Mouse (Mus musculus): ENCODE results near the gene Egfr. TPM values are rescaled to one million over a fixed set of nuclear protein-coding genes. Genes with fewer than 3 reads are reported as not detected.

The Egfr gene
- 9.0 and 11.6 TPM in 2 replicates for polyA plus RNA-seq (2016; fragmentation: Nextera tagmentation; extraction: Ambion mirVana)

DNA sequence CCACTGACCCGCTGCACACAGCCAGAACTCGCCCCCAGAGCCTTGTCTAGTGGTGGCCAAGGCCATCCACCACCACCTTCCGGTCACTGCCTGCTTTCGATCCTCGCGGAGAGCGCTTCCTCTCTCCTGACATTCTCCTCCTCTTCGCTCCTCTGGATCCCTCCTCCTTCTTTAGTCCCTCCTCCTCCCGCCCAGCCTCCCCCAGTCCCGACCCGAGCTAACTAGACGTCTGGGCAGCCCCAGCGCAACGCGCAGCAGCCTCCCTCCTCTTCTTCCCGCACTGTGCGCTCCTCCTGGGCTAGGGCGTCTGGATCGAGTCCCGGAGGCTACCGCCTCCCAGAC is at the start of gene Egfr:
Egfr (plus strand) TSS at position 197 of the 342 bp plus-strand sequence.
- peak; percentile 79 for ATAC-seq (ENCODE audit: insufficient number of reproducible peaks, insufficient read depth, low FRiP score, low TSS enrichment, low read depth)
- no peaks in the 10 kb centered on the region for H3K9me3 ChIP-seq

DNA sequence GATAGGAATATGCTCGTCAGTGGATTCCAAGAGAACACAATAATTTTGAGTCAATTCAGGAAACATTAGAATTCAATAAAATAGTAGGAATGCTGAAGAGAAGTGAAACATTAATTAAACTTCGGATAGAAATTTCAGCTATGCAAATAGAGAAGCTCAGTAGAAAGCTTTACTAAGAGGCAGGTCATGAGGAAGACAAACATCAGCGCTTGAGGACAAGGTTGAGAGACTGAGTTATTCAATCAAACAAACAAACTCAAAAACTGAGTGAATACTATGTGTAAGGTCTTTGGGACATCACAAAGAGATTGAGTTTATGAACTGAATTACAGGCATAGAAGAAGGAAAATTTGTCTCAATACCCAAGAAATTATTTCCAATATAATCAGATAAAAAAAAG is 48.8 kb upstream of the Egfr start:
- H3K36me3 ChIP-seq = no peaks in the 10 kb centered on the region
- no peak overlapping the region for H3K9ac ChIP-seq (replicated peaks)
- H3K4me2 ChIP-seq = no peak overlapping the region
- no peak overlapping the region for H3K4me3 ChIP-seq (replicated peaks)
- ATAC-seq (ENCODE audit: insufficient number of reproducible peaks, insufficient read depth, low FRiP score, low TSS enrichment, low read depth) = no peak
- H3K4me1 ChIP-seq (replicated peaks) = 0 out of 2 replicates have a peak, but pooled peaks cover 6% of the 10 kb centered on the region
- WGBS = 91% methylated on average over 3 of the region's 3 CpGs
- H3K27me3 ChIP-seq = no peaks in the 10 kb centered on the region
- H3K9me3 ChIP-seq = no peaks in the 10 kb centered on the region
- no peak overlapping the region for H3K27ac ChIP-seq

More for the DNA sequence above, at the start of gene Egfr:
- Histone ChIP-seq H3K4me3 (replicated peaks) (peak within 1 kb of the TSS; percentile 64), H3K4me2 (peak within 1 kb of the TSS; percentile 88), H3K36me3 (no peaks in the 10 kb centered on the region), H3K27ac (no peak within 1 kb of the TSS), H3K4me1 (replicated peaks) (0 out of 2 replicates have a peak, but pooled peaks cover 7% of the 10 kb centered on the region), H3K27me3 (peaks cover 44% of the 10 kb centered on the region), H3K9ac (replicated peaks) (peak within 1 kb of the TSS; percentile 64)
- WGBS = under 1% methylated on average over 21 of the region's 21 CpGs

DNA sequence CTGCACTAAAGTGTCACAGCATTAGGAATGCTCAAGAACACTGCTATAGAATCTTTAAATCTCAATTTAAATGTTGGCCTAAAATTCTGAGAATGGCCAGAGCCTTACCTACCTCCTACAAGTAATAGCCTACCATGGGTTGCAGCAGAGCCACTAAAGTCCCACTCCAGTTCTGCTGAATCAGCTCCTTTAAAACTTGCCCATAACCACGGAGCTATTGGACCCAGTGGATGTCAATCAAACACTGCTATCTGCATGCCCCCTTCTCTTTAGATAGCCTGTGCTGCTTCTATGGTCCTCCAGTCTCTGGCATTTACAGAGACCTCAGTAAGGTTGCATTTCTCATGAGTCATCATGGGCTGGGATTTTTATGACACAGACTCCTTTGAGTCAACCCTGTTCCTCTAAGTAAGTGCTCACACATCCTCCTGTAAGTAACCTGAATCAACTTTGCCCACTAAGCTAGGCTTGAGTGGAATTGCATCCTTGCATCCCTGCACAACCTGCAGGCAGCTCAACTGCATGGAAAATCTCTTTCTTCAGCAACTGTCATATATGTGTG is 16.8 kb upstream of the Egfr start:
- no peak for ATAC-seq (ENCODE audit: insufficient number of reproducible peaks, insufficient read depth, low FRiP score, low TSS enrichment, low read depth)
- H3K9ac ChIP-seq (replicated peaks) = no peak overlapping the region
- no peak overlapping the region for H3K4me3 ChIP-seq (replicated peaks)
- no peaks in the 10 kb centered on the region for H3K9me3 ChIP-seq
- no peaks in the 10 kb centered on the region for H3K27me3 ChIP-seq
- H3K36me3 ChIP-seq = no peaks in the 10 kb centered on the region
- whole genome bisulfite sequencing = 49% methylated on average over 1 of the region's 1 CpGs
- no peak overlapping the region for H3K4me2 ChIP-seq
- no peaks in the 10 kb centered on the region for H3K4me1 ChIP-seq (replicated peaks)
- H3K27ac ChIP-seq = no peak overlapping the region

DNA sequence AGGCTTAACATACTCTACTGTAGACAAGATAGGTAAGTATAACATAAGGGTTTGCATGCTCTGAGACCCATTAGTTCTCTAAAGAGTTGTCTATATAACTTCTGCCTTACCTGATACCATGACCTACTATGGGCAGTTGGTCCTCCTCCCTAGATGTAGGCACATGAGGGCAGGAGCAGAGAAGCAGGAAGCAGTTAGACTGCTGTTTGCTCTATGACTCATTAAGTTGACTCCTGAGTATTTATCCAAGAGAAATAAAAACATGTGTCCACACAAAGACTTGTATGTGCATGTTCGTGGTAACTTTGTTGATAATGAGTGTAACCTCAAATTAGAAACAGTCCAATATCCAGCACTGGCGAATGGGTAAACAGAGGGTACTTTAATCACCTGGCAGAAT is 14.7 kb upstream of the Egfr start:
- H3K27me3 ChIP-seq = no peaks in the 10 kb centered on the region
- no peaks in the 10 kb centered on the region for H3K4me1 ChIP-seq (replicated peaks)
- H3K27ac ChIP-seq = no peak overlapping the region
- H3K4me3 ChIP-seq (replicated peaks) = no peak overlapping the region
- 65% methylated on average over 2 of the region's 2 CpGs for WGBS
- H3K36me3 ChIP-seq = no peaks in the 10 kb centered on the region
- H3K4me2 ChIP-seq = no peak overlapping the region
- no peaks in the 10 kb centered on the region for H3K9me3 ChIP-seq
- no peak for ATAC-seq (ENCODE audit: insufficient number of reproducible peaks, insufficient read depth, low FRiP score, low TSS enrichment, low read depth)
- no peak overlapping the region for H3K9ac ChIP-seq (replicated peaks)

DNA sequence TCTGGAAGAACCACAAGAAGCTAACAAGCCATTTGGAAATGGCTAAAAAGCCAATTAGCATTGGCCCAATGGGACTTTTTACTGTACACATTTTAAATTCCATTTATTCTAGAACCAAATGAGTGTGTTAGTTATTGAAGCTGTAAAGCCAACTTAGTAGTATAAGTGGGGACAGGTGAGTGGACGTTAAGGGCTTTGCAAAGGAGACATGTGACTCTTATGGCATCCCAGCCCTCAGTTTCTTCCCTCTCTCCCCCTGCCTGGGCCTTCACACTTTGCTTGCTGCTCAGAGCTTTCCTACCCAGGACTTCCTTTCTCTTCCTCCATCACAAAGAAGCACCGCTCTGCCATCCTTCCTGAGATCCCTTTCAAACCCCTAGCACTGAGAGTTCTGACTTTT is 13.3 kb upstream of the Egfr start:
- WGBS = 71% methylated on average over 2 of the region's 2 CpGs
- Histone ChIP-seq H3K4me1 (replicated peaks) (no peaks in the 10 kb centered on the region), H3K27me3 (no peaks in the 10 kb centered on the region), H3K9me3 (no peaks in the 10 kb centered on the region), H3K4me2 (no peak overlapping the region), H3K4me3 (replicated peaks) (no peak overlapping the region), H3K36me3 (no peaks in the 10 kb centered on the region), H3K9ac (replicated peaks) (no peak overlapping the region), H3K27ac (no peak overlapping the region)
- no peak for ATAC-seq (ENCODE audit: insufficient number of reproducible peaks, insufficient read depth, low FRiP score, low TSS enrichment, low read depth)

DNA sequence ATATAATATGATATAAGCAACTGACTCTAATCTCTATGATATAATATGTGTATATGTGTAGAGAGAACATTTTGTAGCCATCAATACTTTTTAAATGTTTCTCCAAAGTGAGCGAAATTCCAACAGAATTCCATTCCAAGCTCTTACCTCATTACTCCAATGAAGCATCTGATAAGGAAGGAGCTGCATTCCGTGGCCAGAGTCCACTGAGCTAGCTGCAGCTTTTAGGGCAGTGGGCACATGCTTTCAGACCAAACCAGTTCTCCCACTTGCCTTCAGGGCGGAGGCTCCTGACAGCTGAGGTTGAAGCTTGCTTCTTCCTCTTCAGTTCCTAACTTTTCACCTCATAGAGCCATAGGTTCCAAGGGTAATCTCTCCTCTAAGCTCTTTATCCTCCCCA is 12.8 kb upstream of the Egfr start:
- H3K4me2 ChIP-seq = no peak overlapping the region
- no peak overlapping the region for H3K4me3 ChIP-seq (replicated peaks)
- no peak overlapping the region for H3K9ac ChIP-seq (replicated peaks)
- no peak for ATAC-seq (ENCODE audit: insufficient number of reproducible peaks, insufficient read depth, low FRiP score, low TSS enrichment, low read depth)
- H3K27ac ChIP-seq = no peak overlapping the region
- no peaks in the 10 kb centered on the region for H3K27me3 ChIP-seq
- H3K9me3 ChIP-seq = no peaks in the 10 kb centered on the region
- no peaks in the 10 kb centered on the region for H3K4me1 ChIP-seq (replicated peaks)
- WGBS = 67% methylated on average over 3 of the region's 3 CpGs
- H3K36me3 ChIP-seq = no peaks in the 10 kb centered on the region

DNA sequence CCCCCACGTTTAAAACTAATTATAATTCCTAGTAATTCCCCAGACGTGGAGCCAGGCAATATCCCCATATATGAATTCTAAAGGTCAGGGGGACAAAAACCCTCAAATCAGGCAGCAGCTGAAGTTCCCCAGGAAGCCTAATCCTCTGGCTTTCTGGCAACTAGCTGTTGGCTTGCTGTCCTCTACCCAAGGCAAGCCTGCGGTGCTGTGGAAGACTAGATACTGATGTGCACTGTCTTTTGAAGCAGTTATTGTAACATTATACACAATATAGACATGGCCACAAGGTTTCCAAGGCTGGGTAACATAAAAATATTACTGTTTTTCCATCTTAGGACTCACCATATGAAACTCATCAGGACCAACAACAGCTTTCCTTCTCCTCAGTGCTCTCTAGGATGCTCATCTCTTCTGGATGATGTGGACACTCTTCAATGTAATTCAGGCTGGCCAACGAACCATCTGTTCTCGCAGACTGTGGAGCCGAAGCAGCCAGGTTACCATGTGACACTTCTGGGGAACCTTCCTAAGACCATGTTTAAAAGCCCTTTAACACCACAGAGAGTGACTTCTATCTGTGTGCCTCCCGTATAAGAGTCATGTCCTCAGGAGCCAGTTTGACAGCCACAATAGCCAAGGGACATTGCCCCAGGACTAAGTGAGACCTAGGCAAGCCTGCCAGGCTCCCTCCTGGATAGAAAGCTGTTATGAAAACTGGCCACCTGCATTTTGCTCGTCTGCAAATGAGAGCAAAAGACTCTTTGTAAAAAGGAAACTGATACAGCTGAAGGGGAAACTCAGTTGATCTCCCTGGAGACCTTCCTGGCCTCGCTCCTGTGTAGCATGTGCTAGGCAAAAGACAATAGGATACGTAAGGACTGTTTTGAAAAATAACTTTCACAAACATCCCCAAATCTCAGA is 11.1 kb upstream of the Egfr start:
- Histone ChIP-seq H3K27ac (no peak overlapping the region), H3K9ac (replicated peaks) (no peak overlapping the region), H3K4me3 (replicated peaks) (no peak overlapping the region), H3K27me3 (no peaks in the 10 kb centered on the region), H3K36me3 (no peaks in the 10 kb centered on the region), H3K4me2 (no peak overlapping the region), H3K4me1 (replicated peaks) (no peaks in the 10 kb centered on the region), H3K9me3 (no peaks in the 10 kb centered on the region)
- 67% methylated on average over 10 of the region's 10 CpGs for WGBS
- no peak for ATAC-seq (ENCODE audit: insufficient number of reproducible peaks, insufficient read depth, low FRiP score, low TSS enrichment, low read depth)

DNA sequence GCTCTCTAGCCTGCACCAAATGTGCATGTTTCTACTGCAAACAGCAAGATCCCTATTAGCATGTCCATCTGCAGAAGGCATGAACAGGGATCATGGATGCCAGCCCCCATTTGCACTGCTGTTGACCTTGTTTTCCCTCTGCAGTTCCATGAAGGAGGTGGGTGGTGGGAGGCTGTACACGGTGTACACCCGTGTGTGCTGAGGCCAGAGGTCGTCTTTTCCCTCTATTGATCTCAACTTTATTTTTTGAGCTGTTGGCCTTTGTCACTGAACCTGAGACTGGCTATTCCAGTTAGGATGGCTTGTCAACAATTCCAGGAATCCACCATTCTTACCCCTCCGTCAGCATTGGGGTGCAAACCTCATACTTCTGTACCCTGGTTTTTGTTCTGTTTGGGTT is 9.8 kb upstream of the Egfr start:
- Histone ChIP-seq H3K27me3 (no peaks in the 10 kb centered on the region), H3K9me3 (no peaks in the 10 kb centered on the region), H3K27ac (no peak overlapping the region), H3K36me3 (no peaks in the 10 kb centered on the region), H3K9ac (replicated peaks) (no peak overlapping the region), H3K4me3 (replicated peaks) (no peak overlapping the region), H3K4me1 (replicated peaks) (no peaks in the 10 kb centered on the region), H3K4me2 (no peak overlapping the region)
- WGBS = 78% methylated on average over 4 of the region's 4 CpGs
- no peak for ATAC-seq (ENCODE audit: insufficient number of reproducible peaks, insufficient read depth, low FRiP score, low TSS enrichment, low read depth)

DNA sequence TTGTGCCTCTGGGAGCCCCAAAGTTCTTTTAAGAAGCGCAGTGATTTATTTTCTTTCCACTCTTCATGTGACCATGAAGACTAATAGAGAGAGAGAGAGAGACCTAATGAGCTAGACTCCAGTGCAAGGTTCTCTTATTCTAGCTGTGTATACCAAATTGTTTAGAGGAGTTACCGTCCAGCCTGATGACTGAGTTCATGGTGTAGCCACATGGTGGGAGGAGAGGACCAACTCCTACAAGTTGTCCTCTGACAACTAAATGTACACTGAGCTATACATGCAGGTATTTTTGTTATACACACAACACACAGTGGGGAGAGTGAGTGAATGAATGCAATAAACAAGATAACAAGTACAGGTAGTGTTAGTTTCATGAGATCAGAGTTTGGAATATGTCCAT is 9.2 kb upstream of the Egfr start:
- Histone ChIP-seq H3K27ac (no peak overlapping the region), H3K9ac (replicated peaks) (no peak overlapping the region), H3K9me3 (no peaks in the 10 kb centered on the region), H3K4me3 (replicated peaks) (no peak overlapping the region), H3K27me3 (no peaks in the 10 kb centered on the region), H3K4me1 (replicated peaks) (no peaks in the 10 kb centered on the region), H3K36me3 (no peaks in the 10 kb centered on the region), H3K4me2 (no peak overlapping the region)
- WGBS = 88% methylated on average over 2 of the region's 2 CpGs
- no peak for ATAC-seq (ENCODE audit: insufficient number of reproducible peaks, insufficient read depth, low FRiP score, low TSS enrichment, low read depth)

DNA sequence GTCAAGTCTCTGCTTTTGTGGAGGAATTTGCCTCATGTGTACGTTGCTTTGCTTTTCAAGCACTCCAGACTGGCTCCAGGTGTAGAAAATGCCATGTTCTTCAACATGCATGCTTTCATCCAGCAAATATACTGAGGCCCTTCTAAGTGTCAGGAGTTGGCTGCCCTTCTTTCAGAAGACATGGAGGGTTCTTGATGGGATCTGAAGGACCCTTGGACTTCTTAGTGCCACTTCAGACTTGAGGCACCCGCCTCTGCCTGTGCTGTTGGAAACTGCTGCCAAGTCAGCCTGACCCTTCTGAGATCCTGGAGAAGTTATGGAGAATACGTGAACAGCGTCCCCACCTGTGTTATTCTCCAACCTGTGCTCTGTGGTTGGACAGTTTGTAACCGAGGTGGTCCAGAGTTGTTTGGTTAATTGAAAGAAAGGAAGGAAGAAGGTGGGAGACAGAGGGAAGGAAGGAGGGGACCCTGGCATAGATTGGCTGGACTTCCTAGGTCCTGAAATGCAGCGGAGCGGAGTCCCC is 483 bp upstream of the Egfr start:
- 39% methylated on average over 7 of the region's 7 CpGs for WGBS
- H3K4me2 ChIP-seq = peak overlapping the region; percentile 88
- H3K36me3 ChIP-seq = no peaks in the 10 kb centered on the region
- no peak overlapping the region for H3K27ac ChIP-seq
- H3K4me1 ChIP-seq (replicated peaks) = 0 out of 2 replicates have a peak, but pooled peaks cover 7% of the 10 kb centered on the region
- H3K4me3 ChIP-seq (replicated peaks) = peak overlapping the region; percentile 64
- H3K9me3 ChIP-seq = no peaks in the 10 kb centered on the region
- peaks cover 44% of the 10 kb centered on the region for H3K27me3 ChIP-seq
- peak overlapping the region; percentile 64; the same call in 1 of the 2 replicates for H3K9ac ChIP-seq (replicated peaks)
- no peak for ATAC-seq (ENCODE audit: insufficient number of reproducible peaks, insufficient read depth, low FRiP score, low TSS enrichment, low read depth)

DNA sequence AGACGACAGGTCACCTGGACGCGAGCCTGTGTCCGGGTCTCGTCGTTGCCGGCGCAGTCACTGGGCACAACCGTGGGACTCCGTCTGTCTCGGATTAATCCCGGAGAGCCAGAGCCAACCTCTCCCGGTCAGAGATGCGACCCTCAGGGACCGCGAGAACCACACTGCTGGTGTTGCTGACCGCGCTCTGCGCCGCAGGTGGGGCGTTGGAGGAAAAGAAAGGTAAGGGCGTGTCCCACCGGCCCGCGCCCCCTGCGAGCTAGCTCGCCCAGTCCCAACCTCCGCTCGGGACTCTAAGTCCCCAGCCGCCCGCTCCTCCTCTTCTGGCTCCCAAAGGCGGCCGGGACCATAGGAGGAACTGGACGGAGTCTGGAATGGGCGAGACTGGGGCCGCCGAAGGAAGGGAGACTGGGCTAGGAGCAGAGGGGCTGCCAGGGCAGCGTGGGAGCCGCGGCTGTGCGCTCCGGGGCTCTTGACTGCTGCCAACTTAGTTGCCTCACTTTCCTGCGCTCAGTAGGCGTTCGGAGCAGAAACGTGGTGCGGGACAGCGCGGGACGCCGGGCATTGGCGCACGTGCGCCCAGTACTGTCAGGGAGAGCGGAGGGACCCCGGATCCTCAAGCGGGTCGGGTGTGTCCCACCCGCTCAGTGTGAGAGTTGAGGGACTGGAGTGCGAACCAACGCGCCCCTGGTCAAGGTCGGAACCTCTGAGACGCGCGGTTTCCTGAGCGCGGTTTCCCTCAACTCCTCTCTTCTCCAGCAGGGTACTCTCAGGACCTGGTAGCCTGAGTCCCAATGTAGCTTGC is 548 bp downstream of the Egfr start:
- peaks cover 44% of the 10 kb centered on the region for H3K27me3 ChIP-seq
- H3K27ac ChIP-seq = no peak overlapping the region
- H3K4me2 ChIP-seq = peak overlapping the region; percentile 88
- H3K4me1 ChIP-seq (replicated peaks) = 0 out of 2 replicates have a peak, but pooled peaks cover 7% of the 10 kb centered on the region
- under 1% methylated on average over 68 of the region's 68 CpGs for WGBS
- peak; percentile 71 for ATAC-seq (ENCODE audit: insufficient number of reproducible peaks, insufficient read depth, low FRiP score, low TSS enrichment, low read depth)
- H3K36me3 ChIP-seq = no peaks in the 10 kb centered on the region
- H3K9ac ChIP-seq (replicated peaks) = peak overlapping the region; percentile 64
- no peaks in the 10 kb centered on the region for H3K9me3 ChIP-seq
- peak overlapping the region; percentile 64 for H3K4me3 ChIP-seq (replicated peaks)

All from limb, embryonic 12.5 days (tissue).